Mouse (Mus musculus) neural tube, embryonic 15.5 days (tissue): Measurements from ENCODE around the gene Minpp1. TPM values are rescaled to one million over a fixed set of nuclear protein-coding genes. Genes with fewer than 3 reads are reported as not detected.
"Not testable (repeated sequence)": the region's sequence is repeated elsewhere in the genome, so short reads cannot be mapped to it uniquely, and the experiment has no call there.

Experiments
- ATAC-seq: fragments of 200-750 bp; cut with Nextera tagmentation; 2 replicates; pipeline ENCODE4 v1.8.0; 2017; ENCODE audit warnings: mild to moderate bottlenecking, moderate TSS enrichment, moderate library complexity; ENCODE audit not compliant: low FRiP score
- H3K27ac ChIP-seq: fragments of 300-500 bp; sonication (generic); replicated peaks from 2 replicates; pipeline ENCODE4 v1.5.1; 2015; ENCODE audit warnings: mild to moderate bottlenecking, inconsistent platforms
- H3K27me3 ChIP-seq: fragments of 300-500 bp; sonication (generic); replicated peaks from 2 replicates; pipeline ENCODE4 v1.6.1; 2015; ENCODE audit warnings: inconsistent platforms
- H3K36me3 ChIP-seq: fragments of 300-500 bp; sonication (generic); 2 replicates; pipeline ENCODE4 v1.6.1; 2015; ENCODE audit warnings: inconsistent platforms
- H3K4me1 ChIP-seq: fragments of 300-500 bp; sonication (generic); 2 replicates; pipeline ENCODE4 v1.6.1; 2015; ENCODE audit warnings: inconsistent platforms
- H3K4me2 ChIP-seq: fragments of 300-500 bp; sonication (generic); 2 replicates; pipeline ENCODE4 v1.6.1; 2015; ENCODE audit warnings: inconsistent platforms, mild to moderate bottlenecking, moderate library complexity
- H3K4me3 ChIP-seq: fragments of 300-500 bp; sonication (generic); replicated peaks from 2 replicates; pipeline ENCODE4 v1.5.1; 2015; ENCODE audit warnings: mild to moderate bottlenecking, inconsistent platforms
- H3K9ac ChIP-seq: fragments of 300-500 bp; sonication (generic); replicated peaks from 2 replicates; pipeline ENCODE4 v1.6.1; 2015; ENCODE audit warnings: mild to moderate bottlenecking, inconsistent platforms
- H3K9me3 ChIP-seq: fragments of 300-500 bp; sonication (generic); replicated peaks from 2 replicates; pipeline ENCODE4 v1.6.1; 2016; ENCODE audit warnings: inconsistent platforms
- WGBS: fragments of 180-500 bp; shearing (Covaris S2); methylation state at CpG from one replicate; pipeline ENCODE4 v1.1.7; 2015; ENCODE audit warnings: mixed read lengths; 5-methylcytosine and 5-hydroxymethylcytosine counted together
- polyA plus RNA-seq: library from polyadenylated mRNA; unstranded; fragments of >200 nt; fragmentation: Nextera tagmentation; extraction: Ambion mirVana; gene quantifications from 2 replicates; pipeline ENCODE4 v1.2.1, GENCODE M21; 2015

Minpp1 gene
- polyA plus RNA-seq: 58.4 and 62.0 TPM in 2 replicates

GRCm38 (mm10) chr19:32485681-32486105 is at the start of gene Minpp1:
Minpp1 (plus strand) TSS chr19:32485769.
- H3K4me3 ChIP-seq: peak within 1 kb of the TSS; percentile 84
- under 1% methylated on average over 64 of the region's 64 CpGs for WGBS

GRCm38 (mm10) chr19:32439356-32439755 is 46.2 kb upstream of the Minpp1 start:
- 92% methylated on average over 2 of the region's 2 CpGs for WGBS
- H3K4me3 ChIP-seq: no peak overlapping the region
- no peaks in the 10 kb centered on the region for H3K27me3 ChIP-seq
- ATAC-seq: no peak
- no peak overlapping the region for H3K9ac ChIP-seq
- no peaks in the 10 kb centered on the region for H3K9me3 ChIP-seq
- H3K4me2 ChIP-seq: no peak overlapping the region
- no peak overlapping the region for H3K27ac ChIP-seq
- no peaks in the 10 kb centered on the region for H3K36me3 ChIP-seq
- no peaks in the 10 kb centered on the region for H3K4me1 ChIP-seq

More at GRCm38 (mm10) chr19:32485681-32486105, at the start of gene Minpp1:
- Histone ChIP-seq H3K4me2 (peak within 1 kb of the TSS; percentile 86), H3K9ac (peak within 1 kb of the TSS; percentile 79), H3K27me3 (no peaks in the 10 kb centered on the region), H3K27ac (peak within 1 kb of the TSS; percentile 88), H3K36me3 (no peaks in the 10 kb centered on the region), H3K9me3 (no peaks in the 10 kb centered on the region), H3K4me1 (peaks cover 33% of the 10 kb centered on the region)
- ATAC-seq: peak; percentile 97

- Histone ChIP-seq H3K36me3 (no peaks in the 10 kb centered on the region), H3K4me3 (no peak overlapping the region), H3K9me3 (no peaks in the 10 kb centered on the region), H3K4me2 (no peak overlapping the region), H3K4me1 (no peaks in the 10 kb centered on the region), H3K27ac (no peak overlapping the region), H3K27me3 (no peaks in the 10 kb centered on the region), H3K9ac (no peak overlapping the region)
- no peak for ATAC-seq
- WGBS: 96% methylated on average over 11 of the region's 11 CpGs
Observed at GRCm38 (mm10) chr19:32441568-32441967, 44.0 kb upstream of the Minpp1 start.

GRCm38 (mm10) chr19:32448931-32449330 is 36.6 kb upstream of the Minpp1 start:
- peaks cover 2% of the 10 kb centered on the region; the same call in 1 of the 2 replicates for H3K4me1 ChIP-seq
- no peaks in the 10 kb centered on the region for H3K27me3 ChIP-seq
- H3K36me3 ChIP-seq: no peaks in the 10 kb centered on the region
- no peaks in the 10 kb centered on the region for H3K9me3 ChIP-seq
- no peak for ATAC-seq
- no peak overlapping the region for H3K9ac ChIP-seq
- WGBS: 95% methylated on average over 10 of the region's 10 CpGs
- H3K27ac ChIP-seq: no peak overlapping the region
- H3K4me3 ChIP-seq: no peak overlapping the region
- H3K4me2 ChIP-seq: no peak overlapping the region

- peak overlapping the region; percentile 54; the same call in 1 of the 2 replicates for H3K27ac ChIP-seq
- 56% methylated on average over 4 of the region's 4 CpGs for WGBS
- H3K4me1 ChIP-seq: peaks cover 2% of the 10 kb centered on the region; the same call in 1 of the 2 replicates
- ATAC-seq: peak; percentile 82
- no peaks in the 10 kb centered on the region for H3K36me3 ChIP-seq
- H3K4me2 ChIP-seq: no peak overlapping the region
- H3K9ac ChIP-seq: no peak overlapping the region
- no peaks in the 10 kb centered on the region for H3K9me3 ChIP-seq
- no peak overlapping the region for H3K4me3 ChIP-seq
- no peaks in the 10 kb centered on the region for H3K27me3 ChIP-seq
Observed at GRCm38 (mm10) chr19:32452231-32452630, 33.3 kb upstream of the Minpp1 start.

- WGBS: 85% methylated on average over 2 of the region's 2 CpGs
- no peaks in the 10 kb centered on the region for H3K27me3 ChIP-seq
- H3K27ac ChIP-seq: no peak overlapping the region
- no peak overlapping the region for H3K9ac ChIP-seq
- no peak overlapping the region for H3K4me3 ChIP-seq
- H3K36me3 ChIP-seq: no peaks in the 10 kb centered on the region
- H3K9me3 ChIP-seq: peaks cover 5% of the 10 kb centered on the region; the same call in 1 of the 2 replicates
- no peak for ATAC-seq
- H3K4me2 ChIP-seq: no peak overlapping the region
- H3K4me1 ChIP-seq: peaks cover 2% of the 10 kb centered on the region; the same call in 1 of the 2 replicates
Observed at GRCm38 (mm10) chr19:32456744-32457143, 28.8 kb upstream of the Minpp1 start.

- not testable (repeated sequence) for H3K4me1 ChIP-seq, H3K4me2 ChIP-seq, H3K27ac ChIP-seq, ATAC-seq, H3K9me3 ChIP-seq, H3K36me3 ChIP-seq, H3K9ac ChIP-seq, H3K4me3 ChIP-seq, H3K27me3 ChIP-seq
- 93% methylated on average over 8 of the region's 8 CpGs for WGBS
Observed at GRCm38 (mm10) chr19:32457631-32458030, 27.9 kb upstream of the Minpp1 start.

GRCm38 (mm10) chr19:32463037-32463436 is 22.5 kb upstream of the Minpp1 start:
- Histone ChIP-seq H3K27me3 (no peaks in the 10 kb centered on the region), H3K4me2 (no peak overlapping the region), H3K9me3 (peaks cover 5% of the 10 kb centered on the region; the same call in 1 of the 2 replicates), H3K36me3 (no peaks in the 10 kb centered on the region), H3K4me3 (no peak overlapping the region), H3K9ac (no peak overlapping the region), H3K4me1 (no peaks in the 10 kb centered on the region), H3K27ac (no peak overlapping the region)
- 94% methylated on average over 6 of the region's 6 CpGs for WGBS
- no peak for ATAC-seq

- ATAC-seq: no peak
- Histone ChIP-seq H3K4me2 (no peak overlapping the region), H3K9me3 (no peaks in the 10 kb centered on the region), H3K9ac (no peak overlapping the region), H3K27me3 (no peaks in the 10 kb centered on the region), H3K27ac (no peak overlapping the region), H3K4me3 (no peak overlapping the region), H3K36me3 (no peaks in the 10 kb centered on the region), H3K4me1 (peaks cover under 1% of the 10 kb centered on the region; the same call in 1 of the 2 replicates)
- WGBS: 89% methylated on average over 4 of the region's 4 CpGs
Observed at GRCm38 (mm10) chr19:32465228-32465627, 20.3 kb upstream of the Minpp1 start.

GRCm38 (mm10) chr19:32466478-32466877 is 19.1 kb upstream of the Minpp1 start, which contains the start of gene Rpl9-ps6:
Rpl9-ps6 (minus strand) TSS chr19:32466578.
- peaks cover 2% of the 10 kb centered on the region; the same call in 1 of the 2 replicates for H3K4me1 ChIP-seq
- WGBS: 77% methylated on average over 6 of the region's 6 CpGs

GRCm38 (mm10) chr19:32467325-32467724 is 18.2 kb upstream of the Minpp1 start:
- Histone ChIP-seq H3K4me1 (peaks cover 2% of the 10 kb centered on the region; the same call in 1 of the 2 replicates), H3K9ac (no peak overlapping the region), H3K4me3 (no peak overlapping the region), H3K4me2 (no peak overlapping the region), H3K36me3 (no peaks in the 10 kb centered on the region), H3K27ac (no peak overlapping the region), H3K27me3 (no peaks in the 10 kb centered on the region), H3K9me3 (no peaks in the 10 kb centered on the region)
- ATAC-seq: no peak
- 93% methylated on average over 5 of the region's 5 CpGs for WGBS

More at GRCm38 (mm10) chr19:32466478-32466877, 19.1 kb upstream of the Minpp1 start, which contains the start of gene Rpl9-ps6:
- Histone ChIP-seq H3K9me3 (no peaks in the 10 kb centered on the region), H3K4me2 (no peak within 1 kb of the TSS), H3K27me3 (no peaks in the 10 kb centered on the region), H3K36me3 (no peaks in the 10 kb centered on the region), H3K27ac (no peak within 1 kb of the TSS), H3K9ac (no peak within 1 kb of the TSS), H3K4me3 (no peak within 1 kb of the TSS)
- ATAC-seq: no peak

GRCm38 (mm10) chr19:32470059-32470497 is 15.5 kb upstream of the Minpp1 start:
- no peak overlapping the region for H3K9ac ChIP-seq
- H3K27me3 ChIP-seq: no peaks in the 10 kb centered on the region
- H3K36me3 ChIP-seq: no peaks in the 10 kb centered on the region
- 0 out of 2 replicates have a peak, but pooled peaks cover 2% of the 10 kb centered on the region for H3K9me3 ChIP-seq
- WGBS: 37% methylated on average over 6 of the region's 6 CpGs
- H3K4me1 ChIP-seq: peaks cover 2% of the 10 kb centered on the region; the same call in 1 of the 2 replicates
- H3K4me2 ChIP-seq: no peak overlapping the region
- no peak overlapping the region for H3K27ac ChIP-seq
- ATAC-seq: peak; percentile 41; the same call in 1 of the 2 replicates
- no peak overlapping the region for H3K4me3 ChIP-seq
